Mouse (Mus musculus) lung, adult 2 months (tissue): ENCODE measurements at regions not wholly inside any gene's neighbourhood (a gene's known extent, or its start where the extent isn't known, plus 50 kb on each side); places are given as distances from the start of the nearest gene placed in this dataset.

Experiments used
- DNase-seq: peaks from one replicate; pipeline ENCODE4 v3.0.0; 2022
- H3K4me1 ChIP-seq: fragments of 200-500 bp; 2 replicates; pipeline ENCODE4 v1.6.1; 2011; ENCODE audit warnings: low read length; ENCODE audit not compliant: control insufficient read depth, insufficient read depth
- H3K4me3 ChIP-seq: fragments of 200-500 bp; replicated peaks from 2 replicates; pipeline ENCODE3; 2011; ENCODE audit warnings: low read depth, mild to moderate bottlenecking, control low read depth, low read length; ENCODE audit errors: extremely low read depth
- CTCF ChIP-seq: fragments of 200-500 bp; IDR thresholded peaks from 2 replicates; pipeline ENCODE4 v1.5.1; 2011; ENCODE audit warnings: mild to moderate bottlenecking, low read length, control low read depth; ENCODE audit not compliant: insufficient read depth
- POLR2A ChIP-seq: fragments of 200-500 bp; IDR thresholded peaks from 2 replicates; pipeline ENCODE4 v1.6.1; 2011; ENCODE audit warnings: low read depth, mild to moderate bottlenecking, control low read depth, low read length, borderline replicate concordance; ENCODE audit errors: extremely low read depth
- WGBS: fragments of 180-500 bp; shearing (Covaris S2); methylation state at CpG from one replicate; pipeline ENCODE4 v1.1.7; 2018; 5-methylcytosine and 5-hydroxymethylcytosine counted together

DNA sequence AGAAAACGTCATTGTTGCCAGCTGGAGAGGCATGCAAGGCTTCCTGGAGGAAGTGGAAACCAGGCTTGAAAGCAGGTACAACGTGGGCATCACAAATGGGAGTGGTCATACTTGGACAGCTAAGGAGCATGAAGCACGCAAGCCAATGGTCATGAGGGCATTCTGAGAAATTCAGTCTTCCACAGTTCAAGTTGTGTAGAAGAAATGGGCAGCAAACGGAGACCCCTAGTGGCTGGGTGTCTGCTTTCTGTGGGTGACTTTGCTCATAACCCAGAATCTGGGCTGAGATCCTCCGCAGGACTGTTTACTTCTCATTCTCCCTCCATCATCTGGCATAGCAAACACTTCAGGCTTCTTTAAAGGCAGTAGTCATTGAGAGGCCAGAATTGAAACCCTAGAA lies 655.7 kb upstream of the Cdh11 start:
- no peak overlapping the region for H3K4me3 ChIP-seq
- H3K4me1 ChIP-seq, result no peaks in the 10 kb centered on the region
- 36% methylated on average over 5 of the region's 5 CpGs for WGBS
- peak; percentile 7 for DNase-seq
- TF ChIP-seq CTCF, result no peak
- no peak for TF ChIP-seq POLR2A

DNA sequence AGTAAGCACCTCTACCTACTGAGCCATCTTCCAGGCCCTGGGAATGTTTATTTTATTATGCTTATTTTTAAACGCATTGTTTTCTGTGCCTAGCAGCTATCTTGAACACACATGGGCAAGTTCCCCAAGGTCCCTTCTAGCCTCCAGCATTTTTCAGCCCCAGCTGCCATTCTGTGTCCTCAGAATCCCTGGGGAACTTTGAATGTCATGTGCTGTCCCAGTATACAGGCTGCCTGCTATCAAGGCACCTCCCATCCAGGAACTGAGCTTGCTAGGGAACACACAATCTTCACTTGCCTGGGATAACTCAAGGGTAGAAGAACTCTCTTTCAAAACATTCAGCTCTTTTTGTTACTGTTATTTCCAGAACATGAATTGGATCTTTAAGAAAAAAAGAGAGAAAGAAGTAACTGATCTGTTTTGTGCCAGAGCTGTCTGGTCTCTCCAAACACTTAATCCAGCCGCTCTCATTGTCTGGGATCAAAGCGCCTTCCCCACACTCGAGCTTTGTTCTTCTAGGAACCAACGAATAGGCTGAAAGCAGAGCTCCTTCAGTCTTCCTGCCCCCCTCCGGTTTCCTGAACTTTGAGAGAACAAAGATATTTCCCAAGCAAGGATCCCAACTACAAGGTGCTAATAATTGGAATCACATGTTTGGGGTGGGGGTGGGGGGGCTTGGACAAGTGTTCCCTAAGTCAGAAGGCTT lies 657.1 kb upstream of the Cdh11 start:
- no peak for TF ChIP-seq CTCF
- no peak for TF ChIP-seq POLR2A
- Histone ChIP-seq H3K4me3 (no peak overlapping the region), H3K4me1 (no peaks in the 10 kb centered on the region)
- DNase-seq, result no peak
- WGBS, result 15% methylated on average over 6 of the region's 6 CpGs

DNA sequence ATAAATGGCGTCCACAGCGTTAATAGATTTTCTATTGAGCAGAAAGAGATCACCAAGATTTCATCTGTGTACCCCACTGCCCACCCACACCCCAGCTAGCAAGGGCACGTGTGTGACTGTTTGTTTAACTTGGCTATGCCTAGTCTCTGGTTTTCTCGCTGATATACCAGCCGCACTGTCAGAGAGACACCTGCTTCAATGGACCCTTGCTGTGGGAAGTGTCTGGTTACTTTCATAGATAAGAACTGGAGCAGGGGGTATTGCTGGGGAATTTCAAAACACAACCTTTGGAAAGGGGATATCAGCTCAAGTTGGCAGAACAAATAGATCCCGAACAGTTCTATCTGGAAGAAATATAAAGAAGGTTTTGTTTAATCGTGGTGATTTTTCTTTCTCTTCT lies 656.8 kb upstream of the Cdh5 start:
- DNase-seq, result no peak
- TF ChIP-seq CTCF (no peak), POLR2A (no peak)
- H3K4me1 ChIP-seq, result no peaks in the 10 kb centered on the region
- H3K4me3 ChIP-seq, result no peak overlapping the region
- WGBS, result 49% methylated on average over 7 of the region's 7 CpGs

DNA sequence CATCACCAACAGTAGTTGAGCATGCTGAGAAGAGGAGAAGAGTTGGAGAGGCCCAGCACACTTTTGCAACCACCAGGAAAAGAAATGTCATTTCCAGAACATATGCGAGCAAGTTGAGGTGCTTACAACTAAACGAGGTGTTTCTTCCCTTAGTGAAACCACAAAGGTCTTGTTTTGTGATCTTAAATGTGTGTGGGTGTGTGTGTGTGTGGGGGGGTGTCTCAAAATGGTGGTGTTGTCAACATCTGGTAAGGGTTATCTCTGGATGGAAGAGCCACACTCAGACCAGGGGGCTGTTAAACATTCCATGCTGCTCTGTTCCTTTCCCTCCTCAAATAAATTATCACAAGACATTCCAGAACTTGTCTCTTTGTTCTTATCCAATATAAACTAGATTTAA lies 656.0 kb upstream of the Cdh5 start:
- no peak for TF ChIP-seq POLR2A
- no peak for TF ChIP-seq CTCF
- WGBS, result 65% methylated on average over 2 of the region's 2 CpGs
- DNase-seq, result no peak
- no peak overlapping the region for H3K4me3 ChIP-seq
- H3K4me1 ChIP-seq, result no peaks in the 10 kb centered on the region

DNA sequence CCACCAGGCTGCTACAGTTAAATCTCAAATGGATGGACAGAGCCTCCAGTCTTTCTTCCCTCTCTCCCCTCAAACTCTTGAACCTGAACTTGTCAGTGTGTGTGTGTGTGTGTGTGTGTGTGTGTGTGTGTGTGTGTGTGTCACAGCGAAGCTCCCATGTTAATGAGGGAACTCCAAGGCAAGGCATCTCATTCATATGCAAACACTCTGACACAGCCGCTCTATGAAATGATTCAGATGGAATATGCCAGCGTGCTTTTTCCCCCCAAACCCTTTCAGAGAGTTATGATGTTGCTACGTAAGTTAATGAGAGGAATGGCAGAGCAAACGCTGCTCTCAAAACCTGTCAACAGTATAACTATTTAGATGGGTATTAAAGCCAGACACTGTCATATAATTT lies 653.5 kb upstream of the Cdh5 start:
- no peak for DNase-seq

DNA sequence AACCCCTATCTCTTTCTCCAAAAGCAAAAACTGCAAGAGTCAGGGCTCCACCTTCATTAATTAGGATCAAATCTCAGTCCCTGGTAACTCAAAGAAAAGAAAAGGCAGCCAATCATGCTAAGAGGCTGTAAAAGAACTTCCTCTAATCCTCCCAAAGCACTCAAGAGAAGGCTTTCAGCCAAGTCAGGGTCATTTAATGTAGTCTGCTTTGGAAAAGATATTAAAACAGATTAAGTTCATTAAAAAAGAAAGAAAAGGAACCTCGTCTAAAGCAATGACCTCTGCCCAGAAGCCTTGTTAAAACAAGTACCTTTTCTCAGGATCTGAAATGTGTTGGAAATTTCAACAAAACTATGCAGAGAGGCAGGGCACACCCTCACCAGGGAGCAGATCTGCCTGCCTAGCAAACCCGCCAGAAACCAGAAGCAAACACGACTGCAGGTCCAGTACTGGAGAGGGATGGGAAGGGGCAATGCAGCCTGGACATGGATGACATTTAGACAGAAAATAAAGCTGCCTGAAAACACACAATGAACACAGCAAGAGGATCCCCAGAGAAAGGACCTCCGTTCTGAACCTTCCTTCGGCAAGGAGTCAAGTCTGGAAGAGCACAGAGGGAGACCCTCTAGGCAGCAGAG lies 649.9 kb upstream of the Cdh5 start:
- 60% methylated on average over 5 of the region's 5 CpGs for WGBS
- H3K4me3 ChIP-seq, result no peak overlapping the region

More for the DNA sequence above, 653.5 kb upstream of the Cdh5 start:
- 87% methylated on average over 5 of the region's 5 CpGs for WGBS
- TF ChIP-seq CTCF, result no peak
- TF ChIP-seq POLR2A, result no peak
- Histone ChIP-seq H3K4me3 (no peak overlapping the region), H3K4me1 (no peaks in the 10 kb centered on the region; the same call in 1 of the 2 replicates)

DNA sequence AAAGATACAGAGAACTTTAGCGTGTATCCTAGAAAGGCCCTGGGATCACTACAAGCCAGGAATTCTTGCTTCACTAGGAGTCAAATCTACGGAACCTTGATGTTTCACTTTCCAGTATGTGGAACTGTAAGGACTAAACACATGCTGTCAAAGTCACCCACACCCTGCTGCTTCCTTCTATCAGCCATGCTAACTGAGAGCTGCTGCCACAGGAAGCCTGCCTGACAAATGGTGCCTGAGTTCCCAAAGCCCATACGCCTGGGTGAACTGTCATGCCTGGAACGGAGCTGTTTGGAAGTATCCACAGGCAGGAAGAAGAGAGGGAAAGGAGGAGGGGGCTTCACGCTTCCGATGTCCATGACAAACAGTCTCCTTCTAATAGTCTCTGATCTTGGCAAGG lies 644.2 kb upstream of the Cdh5 start:
- Histone ChIP-seq H3K4me3 (no peak overlapping the region), H3K4me1 (no peaks in the 10 kb centered on the region)
- WGBS, result 64% methylated on average over 6 of the region's 6 CpGs
- no peak for DNase-seq
- TF ChIP-seq CTCF, result no peak
- TF ChIP-seq POLR2A, result no peak

More for the DNA sequence above, 649.9 kb upstream of the Cdh5 start:
- DNase-seq, result no peak
- TF ChIP-seq CTCF (no peak), POLR2A (no peak)
- H3K4me1 ChIP-seq, result no peaks in the 10 kb centered on the region; the same call in 1 of the 2 replicates

DNA sequence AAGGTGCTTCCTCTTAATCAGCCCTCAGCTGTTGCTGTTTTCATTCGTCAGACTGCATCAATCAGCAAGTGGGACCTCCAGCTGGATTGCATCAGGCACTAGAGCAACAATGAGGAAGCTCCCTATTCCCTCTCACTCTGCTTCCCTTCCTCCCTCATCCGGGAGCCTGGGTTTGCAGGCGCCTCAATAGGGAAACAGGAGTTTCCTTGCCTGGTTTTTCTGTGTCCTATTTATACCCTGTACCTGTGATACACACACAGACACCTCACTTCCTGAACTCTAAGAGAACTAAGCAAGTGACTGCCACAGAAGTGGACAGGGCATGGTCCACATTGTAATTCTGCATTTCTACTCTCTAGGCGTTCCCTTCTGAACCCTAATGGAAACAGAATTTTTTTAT lies 637.9 kb upstream of the Cdh5 start:
- 32% methylated on average over 4 of the region's 4 CpGs for WGBS
- Histone ChIP-seq H3K4me1 (no peaks in the 10 kb centered on the region), H3K4me3 (no peak overlapping the region)
- no peak for DNase-seq
- no peak for TF ChIP-seq POLR2A
- no peak for TF ChIP-seq CTCF

DNA sequence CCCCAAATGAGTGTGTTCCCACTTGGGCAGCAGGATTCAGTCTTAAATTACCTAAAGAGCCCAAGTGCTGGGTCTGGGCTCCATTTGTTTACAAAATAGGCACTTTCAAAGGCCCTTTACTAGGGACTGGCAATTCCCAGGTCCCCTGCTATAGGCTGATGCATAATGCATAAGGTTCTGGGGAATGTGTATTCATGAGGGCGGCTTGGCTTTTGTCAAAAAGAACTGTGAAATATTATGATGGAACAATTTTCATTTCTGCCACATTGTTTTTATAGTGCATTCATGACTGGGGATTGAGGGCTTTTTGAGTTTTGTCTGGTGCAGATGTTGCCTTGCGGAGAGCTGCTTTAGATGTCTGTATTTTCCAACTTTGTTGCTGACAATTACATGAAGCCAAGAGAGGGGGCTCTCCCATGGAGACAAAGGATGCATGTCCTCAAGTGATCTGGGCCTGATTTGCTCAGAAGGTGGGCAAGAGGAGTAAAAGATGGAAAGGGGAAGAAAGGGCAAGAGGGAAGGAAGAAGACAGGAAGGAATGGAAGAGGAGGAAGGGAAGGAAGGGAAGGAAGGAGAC lies 636.6 kb upstream of the Cdh5 start:
- TF ChIP-seq CTCF (no peak), POLR2A (no peak)
- Histone ChIP-seq H3K4me1 (no peaks in the 10 kb centered on the region), H3K4me3 (no peak overlapping the region)
- WGBS, result 96% methylated on average over 2 of the region's 2 CpGs
- no peak for DNase-seq

DNA sequence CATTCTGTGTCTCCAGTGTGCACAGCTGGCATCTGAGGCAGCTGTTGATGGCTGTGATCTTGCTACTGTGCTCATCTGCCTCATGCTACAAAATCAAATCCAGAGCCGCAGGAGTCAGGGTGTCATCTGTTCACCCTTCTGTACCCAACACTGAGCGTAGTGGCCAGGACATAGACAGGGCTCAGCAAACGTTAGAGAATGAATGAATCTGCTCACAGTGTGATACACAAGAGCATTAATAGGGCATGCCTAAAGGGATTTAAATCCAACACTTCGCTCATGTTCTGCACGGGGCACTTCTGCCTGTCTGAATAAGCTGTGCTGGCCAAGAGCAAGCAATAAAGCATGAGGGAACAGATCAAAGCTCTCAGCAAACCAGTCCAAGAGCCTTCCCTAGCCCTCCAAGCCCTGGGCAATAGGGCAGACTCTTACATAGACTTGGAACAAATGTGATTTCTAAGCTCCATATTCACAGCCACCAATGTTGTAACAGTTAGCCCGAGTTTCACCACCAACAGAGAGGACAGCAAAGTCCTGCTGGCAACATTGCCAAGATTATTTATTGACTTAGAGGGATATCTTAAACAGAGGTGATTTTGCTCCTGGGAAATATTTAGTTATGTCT lies 633.8 kb upstream of the Cdh5 start:
- TF ChIP-seq POLR2A (no peak), CTCF (no peak)
- Histone ChIP-seq H3K4me1 (no peaks in the 10 kb centered on the region), H3K4me3 (no peak overlapping the region)
- no peak for DNase-seq
- WGBS, result 71% methylated on average over 6 of the region's 6 CpGs

DNA sequence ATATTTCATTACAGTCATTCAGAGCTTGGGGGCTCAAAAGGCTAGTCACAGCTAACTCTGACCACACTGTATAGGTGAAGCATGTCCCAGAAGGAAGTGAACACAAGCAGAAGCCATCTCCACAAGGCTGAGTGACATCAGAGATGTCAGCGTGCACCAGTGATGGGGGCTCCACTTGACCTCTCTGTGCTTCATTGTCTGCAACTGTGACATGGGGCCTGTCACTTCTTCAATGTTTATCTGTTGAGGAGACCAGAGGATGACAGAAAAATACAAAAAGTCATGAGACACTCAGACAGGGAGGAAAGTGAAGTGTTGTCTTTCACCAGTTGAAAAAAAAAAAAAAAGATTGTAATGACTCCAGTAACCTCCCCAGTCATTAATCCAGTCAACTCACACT lies 632.4 kb upstream of the Cdh5 start:
- Histone ChIP-seq H3K4me3 (no peak overlapping the region), H3K4me1 (no peaks in the 10 kb centered on the region)
- DNase-seq, result no peak
- WGBS, result 62% methylated on average over 1 of the region's 1 CpGs
- TF ChIP-seq CTCF, result no peak
- TF ChIP-seq POLR2A, result no peak
